Mouse (Mus musculus) ovary, adult 18-20 months (tissue): ENCODE results near the gene Cops7a.

ENCODE experiments used
- DNase-seq: peaks from one replicate; pipeline ENCODE4 v3.0.0; 2022; ENCODE audit warnings: low spot score, mixed read lengths

Gene Cops7a

DNA sequence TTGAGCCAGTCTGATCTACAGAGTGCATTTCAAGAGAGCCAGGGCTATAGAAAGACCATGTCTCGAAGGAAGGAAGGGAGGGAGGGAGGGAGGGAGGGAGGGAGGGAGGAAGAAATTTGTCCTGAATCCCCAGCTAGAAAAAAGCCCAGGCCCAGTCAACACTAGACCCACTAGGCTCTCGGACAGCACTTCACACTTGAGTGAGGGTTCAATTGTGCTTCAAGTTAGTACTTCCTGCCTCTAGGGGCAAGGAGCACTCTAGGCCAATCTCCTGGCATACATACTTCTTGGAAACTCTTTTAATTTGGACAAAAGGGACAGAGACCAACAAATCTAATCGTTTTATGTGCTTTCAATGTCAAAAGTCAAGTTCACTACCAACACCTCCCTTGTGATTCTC is 7.2 kb downstream of the Cops7a start:
- no peak for DNase-seq

- no peak for DNase-seq
These were observed 10.1 kb downstream of the Cops7a start for GRCm38 (mm10) chr6:124955212-124955611.

GRCm38 (mm10) chr6:124953991-124954715 is 11.2 kb downstream of the Cops7a start:
- no peak for DNase-seq

DNA sequence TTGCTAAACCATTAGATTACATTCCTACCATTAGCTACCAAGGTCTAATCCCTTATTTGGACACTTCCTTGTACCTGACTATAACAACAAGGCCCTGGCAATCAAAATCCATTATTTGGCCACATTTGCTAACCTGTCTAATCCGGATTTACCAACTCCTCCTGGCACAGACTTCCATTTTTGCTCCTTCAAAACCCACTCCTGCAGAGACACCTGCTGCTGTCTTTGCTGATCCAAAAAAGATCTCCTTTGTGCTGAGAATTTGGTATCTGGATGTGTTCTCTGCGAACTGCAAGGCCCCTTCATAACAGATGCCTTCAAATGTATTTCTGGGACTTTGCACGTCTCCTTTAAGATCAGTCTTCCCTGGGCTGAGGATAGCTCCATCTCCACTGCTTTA is 21.8 kb downstream of the Cops7a start:
- DNase-seq, result no peak

GRCm38 (mm10) chr6:124941679-124942078 is 23.7 kb downstream of the Cops7a start:
- DNase-seq, result no peak

DNA sequence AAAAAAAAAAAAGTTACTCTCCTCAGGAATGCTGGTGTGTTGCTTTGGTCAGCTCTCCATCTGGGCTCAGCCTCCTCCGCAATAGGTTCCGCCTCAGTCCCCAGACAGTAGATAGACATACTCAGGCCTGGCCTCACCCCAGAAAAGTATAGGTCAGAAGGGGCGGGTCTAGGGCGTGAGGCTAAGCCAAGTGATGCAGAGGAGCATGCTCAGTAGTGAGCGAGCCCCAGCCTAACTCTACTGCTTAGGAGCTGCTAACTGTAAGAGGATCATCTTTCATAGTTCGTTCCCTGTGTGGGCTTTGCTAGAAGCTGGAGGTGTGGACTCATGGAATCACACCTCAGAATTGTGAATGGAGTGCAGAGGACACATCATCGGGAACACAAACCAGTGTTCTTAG is 26.8 kb downstream of the Cops7a start:
- DNase-seq, result no peak

- no peak for DNase-seq
These were observed 27.8 kb downstream of the Cops7a start for GRCm38 (mm10) chr6:124937493-124937892.

DNA sequence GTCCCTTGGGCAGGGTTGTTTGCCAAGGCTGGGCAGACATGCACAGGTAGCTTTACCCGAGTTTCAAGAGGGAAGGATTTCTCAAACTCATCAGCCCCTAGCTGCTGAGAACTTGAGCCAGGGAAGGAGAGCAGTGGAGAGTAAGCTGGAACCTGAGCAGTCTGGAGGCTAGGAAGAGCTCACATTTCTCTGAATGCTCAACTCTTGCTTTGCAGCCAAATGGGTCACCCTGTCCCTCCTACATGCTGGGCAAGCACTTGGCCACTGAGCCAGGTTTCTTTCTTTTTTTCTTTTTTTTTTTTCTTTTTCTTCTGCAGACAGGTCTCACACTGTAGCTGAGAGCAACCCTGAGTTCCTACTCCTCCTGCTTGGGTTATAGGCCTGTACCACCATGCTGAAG is 28.7 kb downstream of the Cops7a start:
- no peak for DNase-seq

DNA sequence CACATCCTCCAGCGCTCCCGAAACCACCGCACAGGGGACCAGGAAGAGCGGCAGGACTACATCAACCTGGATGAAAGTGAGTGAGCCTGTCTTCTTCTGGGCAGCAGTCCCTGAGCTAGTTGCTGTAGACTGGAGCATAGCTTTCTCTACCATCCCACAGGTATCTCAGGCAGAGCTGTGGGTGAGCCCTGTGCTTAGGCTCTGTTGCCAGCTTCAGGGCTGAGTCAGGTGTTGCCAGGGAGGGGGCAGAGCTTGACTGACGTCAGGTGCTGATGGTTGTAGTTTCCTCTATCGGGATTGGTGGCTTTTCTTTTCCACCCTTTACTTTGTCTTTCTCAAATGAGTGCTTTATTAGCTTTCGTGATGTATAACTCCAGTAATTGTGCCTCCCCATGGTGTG is 30.7 kb downstream of the Cops7a start:
- DNase-seq, result no peak

DNA sequence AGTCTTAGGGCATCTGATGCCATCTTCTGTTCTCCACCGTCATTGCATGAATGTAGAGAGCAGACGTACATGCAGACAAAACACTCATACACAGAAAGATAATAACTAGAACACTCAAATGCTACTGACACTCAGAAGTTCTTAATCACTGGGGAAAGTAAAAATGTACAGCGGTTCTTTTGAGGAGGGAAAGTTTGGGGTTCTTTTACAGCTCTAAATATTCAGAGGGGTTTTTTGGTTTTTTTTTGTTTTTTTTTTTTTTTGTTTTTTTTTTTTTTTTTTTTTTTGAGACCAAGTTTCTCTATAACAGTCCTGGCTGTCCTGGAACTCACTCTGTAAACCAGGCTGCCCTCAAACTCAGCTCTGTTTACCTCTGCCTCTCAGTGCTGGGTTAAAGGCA is 32.2 kb downstream of the Cops7a start:
- no peak for DNase-seq

DNA sequence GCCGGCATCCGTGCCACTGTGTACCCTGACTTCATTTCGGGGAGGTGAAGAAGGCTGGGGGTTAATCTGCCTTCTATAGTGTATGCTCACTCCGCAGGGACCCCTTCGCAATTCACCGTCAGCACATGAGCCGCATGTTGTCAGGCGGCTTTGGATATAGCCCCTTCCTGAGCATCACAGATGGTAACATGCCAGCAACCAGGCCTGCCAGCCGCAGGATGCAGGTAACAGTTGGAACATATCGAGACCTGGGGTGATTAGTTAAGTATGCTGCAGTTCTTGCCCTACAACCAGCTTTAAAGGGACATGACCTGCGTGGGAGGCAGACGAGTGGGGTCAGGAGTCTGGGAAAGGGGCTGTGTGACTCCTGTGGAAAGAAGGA is 33.0 kb downstream of the Cops7a start:
- no peak for DNase-seq

DNA sequence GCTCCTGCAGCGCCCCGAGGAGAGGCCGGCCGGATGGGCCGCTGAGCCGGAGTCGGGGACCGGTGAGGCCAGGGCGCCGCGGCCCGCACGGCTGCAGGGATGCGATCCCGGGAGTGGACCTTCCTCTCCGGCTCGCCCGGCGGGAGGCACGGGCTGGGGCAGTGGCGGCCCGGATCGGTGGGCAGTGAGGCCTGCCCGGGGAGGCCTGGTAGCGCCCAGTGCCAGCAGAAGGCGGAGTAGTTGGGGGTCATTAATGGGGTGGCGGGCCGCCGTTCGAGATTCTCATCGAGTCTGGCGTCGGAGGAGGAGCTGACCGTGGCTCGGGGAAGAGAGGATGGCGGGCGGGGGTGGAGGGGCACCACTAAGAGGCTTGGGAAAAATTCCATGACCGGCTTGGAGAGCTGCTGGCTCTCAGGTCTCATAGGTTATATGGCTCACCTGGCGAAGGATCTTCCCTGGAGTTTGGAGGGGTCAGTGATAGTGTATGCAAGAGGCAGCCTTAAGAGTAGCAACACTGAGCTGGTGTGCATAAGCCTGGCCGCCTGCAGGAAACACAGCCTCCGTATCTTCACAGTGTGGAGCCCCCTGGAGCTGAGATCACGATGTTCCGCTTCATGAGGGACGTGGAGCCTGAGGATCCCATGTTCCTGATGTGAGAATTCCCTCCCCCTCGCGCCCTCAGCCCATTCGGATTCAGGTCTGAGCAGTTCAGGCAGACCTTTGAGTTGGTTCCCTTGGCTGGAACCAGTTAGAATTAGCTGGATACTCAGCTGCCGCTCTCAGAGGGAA is 33.6 kb downstream of the Cops7a start:
- no peak for DNase-seq

DNA sequence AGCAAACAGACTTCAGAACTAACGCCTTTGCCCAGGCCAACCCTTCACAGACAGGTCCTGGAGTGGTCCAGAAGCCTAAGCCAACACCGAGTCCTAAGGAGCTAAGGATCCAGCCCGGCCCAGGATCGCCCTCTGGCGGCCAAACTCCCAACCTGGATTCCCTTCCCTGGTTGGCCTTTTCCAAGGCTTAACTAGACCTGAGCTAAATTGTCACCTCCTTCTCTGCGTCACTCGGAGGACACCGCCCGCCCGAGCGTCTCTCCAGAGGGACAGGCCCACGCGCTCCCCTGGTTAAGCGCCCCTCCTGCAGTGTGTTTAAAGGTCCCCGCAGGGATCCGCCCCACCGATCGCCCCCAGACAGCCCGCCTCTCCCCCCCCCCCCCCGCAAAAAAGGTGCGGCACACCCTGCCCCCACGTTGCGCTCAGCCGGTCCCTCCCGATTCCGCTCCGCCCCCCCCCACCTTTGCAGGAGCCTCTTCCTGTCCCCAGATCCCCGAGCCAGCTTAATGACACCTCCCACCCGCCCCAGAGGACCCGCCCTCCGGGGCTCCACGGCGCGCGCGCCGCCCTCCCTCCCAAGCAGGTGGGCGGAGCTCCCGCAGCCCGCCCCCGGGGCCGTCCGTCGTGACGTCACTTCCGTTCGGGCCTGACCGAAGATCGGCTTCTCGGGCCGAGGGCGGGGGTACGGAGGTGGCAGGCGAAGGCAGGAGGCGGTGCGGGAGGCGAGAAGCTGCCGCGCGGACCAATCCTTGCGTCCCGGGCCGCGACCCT is 34.4 kb downstream of the Cops7a start, which contains the start of gene Mlf2:
Gene Mlf2, plus strand, starts transcription at position 633 of the 771 bp plus-strand sequence.
- peak; percentile 97 for DNase-seq

GRCm38 (mm10) chr6:124930231-124930630 is 35.1 kb downstream of the Cops7a start:
- no peak for DNase-seq

DNA sequence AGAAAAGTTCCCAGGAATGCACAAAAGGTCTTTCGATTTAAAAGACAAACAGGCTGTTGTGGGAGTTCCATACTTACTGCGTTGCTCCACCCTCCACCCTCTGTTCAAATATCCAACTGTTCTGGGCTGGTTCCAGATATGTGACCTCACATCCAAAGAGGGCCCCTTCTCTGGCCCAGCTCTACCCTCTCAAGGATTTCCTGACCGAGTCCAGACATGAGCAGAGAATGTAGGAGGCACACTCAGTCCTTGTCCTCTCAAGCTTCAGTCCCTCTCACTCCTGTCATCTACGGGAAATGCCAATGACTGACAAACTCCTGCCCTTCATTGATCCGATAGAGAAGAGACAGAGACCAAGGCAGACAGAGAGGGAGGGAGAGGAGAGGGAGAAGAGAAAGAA is 39.4 kb downstream of the Cops7a start:
- DNase-seq, result no peak

DNA sequence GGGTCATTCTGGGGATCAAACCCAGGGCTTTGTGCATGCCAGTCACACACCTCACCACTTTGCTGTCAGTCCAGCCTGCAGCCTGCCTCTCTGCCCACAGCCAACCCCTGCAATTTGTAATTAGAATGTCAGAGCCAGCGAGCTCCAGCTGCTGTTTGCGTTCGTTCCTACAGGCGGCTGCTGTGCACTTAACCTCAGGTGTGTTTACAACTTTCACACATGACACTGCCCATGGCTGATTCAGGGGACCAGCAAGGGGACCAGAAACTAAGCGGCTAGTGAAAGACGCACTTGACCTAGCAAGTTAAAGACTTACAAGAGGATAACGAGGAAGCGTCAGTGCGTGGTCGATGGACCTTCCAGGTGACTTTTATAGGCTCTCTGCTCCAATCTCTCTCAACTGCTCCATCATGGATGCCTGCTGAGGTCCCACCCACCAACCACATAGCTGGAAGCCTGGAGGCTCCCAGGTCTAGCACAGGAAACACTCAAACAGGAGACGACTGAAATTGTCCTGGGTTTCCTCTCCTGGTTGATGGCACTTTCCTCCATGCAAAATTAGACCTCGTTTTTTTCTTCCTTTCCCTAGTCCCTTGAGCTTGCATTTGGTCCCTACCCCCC is 40.1 kb downstream of the Cops7a start:
- DNase-seq, result no peak

GRCm38 (mm10) chr6:124921539-124921938 is 43.8 kb downstream of the Cops7a start:
- no peak for DNase-seq

DNA sequence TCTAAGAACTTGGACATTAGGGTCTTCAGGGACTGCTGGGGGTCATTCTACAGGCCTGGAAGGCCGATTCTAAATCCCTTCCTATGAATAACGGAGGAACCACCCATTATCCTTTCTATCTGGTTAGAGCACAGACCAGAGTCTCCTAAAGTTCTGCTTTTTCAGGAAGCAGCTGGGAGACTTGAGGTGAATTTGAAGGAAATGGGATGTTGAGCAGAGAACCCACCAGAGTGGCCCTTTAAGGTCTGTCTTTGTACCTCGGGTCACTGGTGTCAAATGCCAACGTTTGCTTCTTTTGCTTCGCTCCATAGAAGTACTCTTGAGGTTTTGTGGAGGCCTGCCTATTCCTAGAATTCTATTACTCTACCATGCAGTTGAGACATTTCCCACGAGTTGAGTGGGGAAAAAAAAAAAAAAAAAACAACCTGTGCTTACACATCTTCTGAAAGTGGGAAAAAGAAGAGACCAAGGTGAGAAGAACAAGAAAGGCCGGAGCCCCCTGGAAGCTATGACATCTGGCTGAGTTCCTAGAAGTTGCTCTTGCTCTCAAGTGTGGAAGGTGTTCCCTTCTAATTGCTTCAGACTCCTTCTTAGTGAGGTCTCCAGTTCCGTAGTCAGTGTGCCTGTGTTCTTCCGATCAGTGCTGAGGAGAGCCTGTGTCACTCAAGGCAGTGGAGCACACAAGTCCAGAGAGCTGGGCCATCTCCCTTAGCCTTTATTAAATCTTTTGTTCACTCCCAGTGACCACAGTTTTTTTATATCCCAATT is 44.8 kb downstream of the Cops7a start:
- no peak for DNase-seq

DNA sequence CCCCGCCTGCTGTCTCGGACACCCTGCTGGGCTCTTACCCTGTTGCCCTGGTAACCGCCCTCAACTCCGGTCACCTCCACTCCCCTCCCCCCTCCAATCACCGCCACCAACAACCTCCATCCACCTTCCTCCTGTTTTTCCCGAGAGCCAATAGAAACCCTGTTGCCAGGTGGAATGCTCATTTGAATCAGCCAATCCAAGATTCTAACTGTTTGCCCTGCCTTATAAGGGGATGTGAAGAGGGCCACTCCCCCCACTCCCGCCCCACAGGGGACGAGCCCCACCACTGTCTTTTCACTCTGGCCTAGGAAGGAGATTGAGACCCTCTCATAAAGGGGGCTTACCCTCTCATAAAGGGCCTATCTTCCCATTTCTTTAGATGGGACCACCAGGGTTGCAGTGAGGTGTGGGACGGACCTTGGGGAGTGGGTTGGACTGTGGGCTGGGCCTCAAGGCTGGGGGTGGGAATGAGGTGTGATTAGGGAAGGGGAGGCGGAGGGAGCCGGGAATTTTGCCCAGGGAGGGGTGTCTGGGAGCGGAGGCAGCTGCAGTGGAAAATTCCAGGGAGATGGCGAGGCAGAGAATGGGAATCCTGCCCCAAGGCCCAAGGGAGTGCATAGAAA is 45.5 kb downstream of the Cops7a start, which contains the start of gene Ptms:
Gene Ptms, minus strand, starts transcription at position 409 of the 623 bp plus-strand sequence.
- peak; percentile 97 for DNase-seq

DNA sequence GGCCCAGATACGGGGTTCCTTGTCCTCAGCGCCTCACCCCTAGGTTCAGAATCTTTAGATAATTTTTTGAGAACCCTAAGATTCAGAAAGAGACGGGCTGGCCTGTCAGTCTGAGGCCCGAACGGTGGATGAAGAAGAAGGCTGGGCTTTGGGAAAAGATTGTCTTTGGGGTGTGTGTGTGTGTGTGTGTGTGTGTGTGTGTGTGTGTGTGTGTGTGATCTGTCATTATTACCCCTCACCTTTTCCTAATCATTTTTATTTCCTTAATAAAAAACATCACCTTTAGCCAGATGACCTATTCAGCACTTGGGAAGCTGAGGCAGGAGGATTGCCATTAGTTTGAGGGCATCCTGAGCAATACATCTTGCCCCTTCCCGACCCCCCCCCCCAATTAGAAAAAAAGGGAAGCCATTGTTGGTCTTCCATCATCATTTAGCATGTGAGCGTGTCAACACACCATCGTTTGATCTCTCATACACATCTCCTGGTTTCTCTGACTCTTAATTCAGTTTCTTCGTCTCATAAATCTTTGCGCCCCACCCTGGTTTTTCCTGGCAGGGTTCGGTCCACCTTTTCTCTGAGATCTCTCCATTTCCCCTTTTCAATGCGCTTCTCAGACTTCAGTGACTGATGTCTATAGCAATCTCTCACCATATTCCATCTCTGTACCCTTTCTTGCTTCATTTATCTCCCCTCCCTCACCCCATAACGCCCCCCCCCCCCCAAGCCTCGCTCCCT is 46.3 kb downstream of the Cops7a start:
- DNase-seq, result no peak
